ENCODE assay signal across 25 mouse cellular contexts in genomic region chr14:31392300-31392699, GRCm38 (mm10). TPM values are rescaled to one million over a fixed set of nuclear protein-coding genes. Genes with fewer than 3 reads are reported as not detected.
DNase-seq lines count a peak whose midpoint lies in the region; ATAC-seq and TF ChIP-seq lines count a peak whose summit lies in the region.
"Had no signal": no experiment of that assay in that cellular context is flagged by ENCODE, and none has a peak within 500 bp of the region (broad histone marks: within the 10 kb centered on the region; RNA-seq: fewer than 3 reads in every experiment).

No protein-coding gene starts in this region.

- no peak overlapping the region for H3K4me2 ChIP-seq in liver, embryonic 15.5 days
- no peak overlapping the region for H3K4me2 ChIP-seq in liver, embryonic 11.5 days
- H3K4me2 ChIP-seq in liver, postnatal 0 days (ENCODE audit: low read depth, low read length), result no peak overlapping the region
- H3K4me2 ChIP-seq: forebrain, embryonic 15.5 days; heart, embryonic 11.5 days; intestine, embryonic 15.5 days; limb, embryonic 15.5 days; lung, embryonic 15.5 days; midbrain, embryonic 12.5 days; neural tube, embryonic 15.5 days had no signal

- TF ChIP-seq CTCF in bone marrow, adult 2 months (IDR thresholded peaks at IDR 0.05; ENCODE audit: control insufficient read depth, insufficient read depth, low read length), result no peak
- TF ChIP-seq CTCF in liver, postnatal 0 days (IDR thresholded peaks at IDR 0.05; ENCODE audit: low read depth), result no peak

- 0 out of 2 replicates have a peak, but pooled peaks cover 5% of the 10 kb centered on the region for H3K9me3 ChIP-seq in liver, embryonic 15.5 days (replicated peaks)
- H3K9me3 ChIP-seq in liver, embryonic 11.5 days (ENCODE audit: control insufficient read depth, low read length), result peaks cover 2% of the 10 kb centered on the region; the same call in 1 of the 2 replicates
- no peaks in the 10 kb centered on the region for H3K9me3 ChIP-seq in liver, postnatal 0 days (ENCODE audit: low read length)
- H3K9me3 ChIP-seq: forebrain, embryonic 15.5 days; intestine, embryonic 15.5 days; limb, embryonic 15.5 days; lung, embryonic 15.5 days; neural tube, embryonic 15.5 days had no signal

- peaks cover 16% of the 10 kb centered on the region for H3K36me3 ChIP-seq in liver, embryonic 15.5 days (replicated peaks)
- no peaks in the 10 kb centered on the region; the same call in 1 of the 2 replicates for H3K36me3 ChIP-seq in liver, embryonic 11.5 days (ENCODE audit: control insufficient read depth, insufficient read depth, low read length)
- peaks cover 5% of the 10 kb centered on the region for H3K36me3 ChIP-seq in liver, postnatal 0 days (replicated peaks; ENCODE audit: insufficient read depth, low read length)
- H3K36me3 ChIP-seq: forebrain, embryonic 15.5 days; intestine, embryonic 15.5 days; lung, embryonic 15.5 days; midbrain, embryonic 12.5 days had no signal

- no peaks in the 10 kb centered on the region; the same call in 1 of the 2 replicates for H3K27me3 ChIP-seq in liver, embryonic 15.5 days
- no peaks in the 10 kb centered on the region for H3K27me3 ChIP-seq in liver, embryonic 11.5 days (replicated peaks; ENCODE audit: control insufficient read depth, insufficient read depth, low read length)
- no peaks in the 10 kb centered on the region for H3K27me3 ChIP-seq in liver, postnatal 0 days (ENCODE audit: insufficient read depth, low read length)
- H3K27me3 ChIP-seq: forebrain, embryonic 15.5 days; intestine, embryonic 15.5 days; limb, embryonic 15.5 days; lung, embryonic 15.5 days; midbrain, embryonic 12.5 days; neural tube, embryonic 15.5 days; Patski had no signal

- 49% methylated on average over 5 of the region's 5 CpGs for WGBS in liver, embryonic 15.5 days (ENCODE audit: insufficient replicate concordance)
- 73% methylated on average over 5 of the region's 5 CpGs for WGBS in liver, embryonic 11.5 days
- 61% methylated on average over 5 of the region's 5 CpGs for WGBS in bone marrow, adult 2 months
- WGBS in liver, postnatal 0 days (ENCODE audit: insufficient replicate concordance), result 53% methylated on average over 5 of the region's 5 CpGs

- ATAC-seq in liver, embryonic 15.5 days (ENCODE audit: insufficient read depth), result no peak
- ATAC-seq in liver, embryonic 11.5 days (replicated peaks; ENCODE audit: low FRiP score), result no peak
- ATAC-seq in liver, postnatal 0 days, result no peak
- no peak for ATAC-seq in erythroid progenitor cell, adult 5-6 weeks (replicated peaks; ENCODE audit: low FRiP score, poor library complexity, severe bottlenecking)
- ATAC-seq: CD4-positive, CD25-positive, alpha-beta regulatory T cell, adult 4 months; forebrain, embryonic 15.5 days; hindbrain, embryonic 16.5 days; intestine, embryonic 15.5 days; Patski had no signal

- TF ChIP-seq EP300 in liver, postnatal 0 days (IDR thresholded peaks at IDR 0.05; ENCODE audit: low read depth), result no peak

- H3K27ac ChIP-seq in liver, embryonic 15.5 days (replicated peaks), result peak overlapping the region; percentile 39; the same call in 1 of the 2 replicates
- no peak overlapping the region for H3K27ac ChIP-seq in liver, embryonic 11.5 days (ENCODE audit: low read depth, low read length)
- peak overlapping the region; percentile 97 for H3K27ac ChIP-seq in bone marrow, adult 2 months (ENCODE audit: control insufficient read depth, insufficient read depth, low read depth, low read length, poor library complexity)
- peak overlapping the region; percentile 84 for H3K27ac ChIP-seq in liver, postnatal 0 days (ENCODE audit: low read depth)
- H3K27ac ChIP-seq: forebrain, embryonic 15.5 days; intestine, embryonic 15.5 days; limb, embryonic 15.5 days; midbrain, embryonic 12.5 days; neural tube, embryonic 15.5 days; stomach, postnatal 0 days had no signal

- peaks cover 24% of the 10 kb centered on the region for H3K4me1 ChIP-seq in liver, embryonic 15.5 days (replicated peaks)
- H3K4me1 ChIP-seq in liver, embryonic 11.5 days (replicated peaks; ENCODE audit: control insufficient read depth, insufficient read depth, low read length), result 0 out of 2 replicates have a peak, but pooled peaks cover 3% of the 10 kb centered on the region
- H3K4me1 ChIP-seq in bone marrow, adult 2 months (ENCODE audit: control insufficient read depth, insufficient read depth, low read length), result peaks cover 13% of the 10 kb centered on the region
- peaks cover 19% of the 10 kb centered on the region for H3K4me1 ChIP-seq in liver, postnatal 0 days (ENCODE audit: insufficient read depth)
- H3K4me1 ChIP-seq: forebrain, embryonic 15.5 days; midbrain, embryonic 12.5 days had no signal

- TF ChIP-seq POLR2A in bone marrow, adult 2 months (IDR thresholded peaks at IDR 0.05; ENCODE audit: borderline replicate concordance, control insufficient read depth, low read depth, low read length), result no peak

- H3K4me3 ChIP-seq in liver, embryonic 15.5 days (replicated peaks), result no peak overlapping the region
- no peak overlapping the region for H3K4me3 ChIP-seq in liver, embryonic 11.5 days (ENCODE audit: low read depth, low read length)
- no peak overlapping the region for H3K4me3 ChIP-seq in bone marrow, adult 2 months (replicated peaks; ENCODE audit: control insufficient read depth, low read depth, low read length)
- H3K4me3 ChIP-seq in liver, postnatal 0 days (ENCODE audit: low read depth, low read length), result no peak overlapping the region
- H3K4me3 ChIP-seq: forebrain, embryonic 15.5 days; intestine, embryonic 15.5 days; limb, embryonic 15.5 days; lung, embryonic 15.5 days; midbrain, embryonic 12.5 days; neural tube, embryonic 15.5 days had no signal

- peak; percentile 31 for DNase-seq in cerebellum, adult 9-10 months
- DNase-seq in cerebellum, adult 18-20 months, result no peak
- no peak for DNase-seq in liver, embryonic 11.5 days (ENCODE audit: low spot score)
- no peak for DNase-seq in liver, postnatal 0 days
- no peak for DNase-seq in heart, adult 8-10 months (ENCODE audit: low spot score)
- DNase-seq: adrenal gland, postnatal 14 days; kidney, adult 9 months; kidney, postnatal 36 days; left cerebral cortex, postnatal 4 days; thymus, adult 2 months; thymus, postnatal 4 days had no signal

- no peak overlapping the region for H3K9ac ChIP-seq in liver, embryonic 15.5 days
- no peak overlapping the region for H3K9ac ChIP-seq in liver, embryonic 11.5 days (ENCODE audit: low read depth, low read length)
- no peak overlapping the region for H3K9ac ChIP-seq in liver, postnatal 0 days (replicated peaks)
- H3K9ac ChIP-seq: forebrain, embryonic 15.5 days; intestine, embryonic 15.5 days; limb, embryonic 15.5 days; lung, embryonic 15.5 days; midbrain, embryonic 12.5 days; neural tube, embryonic 15.5 days had no signal

RNA-seq across cellular contexts. Expression of gene Sh3bp5, which starts 43.6 kb away (rescaled TPM):
- polyA plus RNA-seq in liver, embryonic 15.5 days (2015; fragmentation: Nextera tagmentation; extraction: Ambion mirVana), result 16.9 and 21.5 TPM in 2 replicates
- polyA plus RNA-seq in liver, embryonic 11.5 days (2014; fragmentation: Nextera tagmentation; extraction: Ambion mirVana), result 15.0 and 17.3 TPM in 2 replicates
- 14.6 and 24.0 TPM in 2 replicates for polyA plus RNA-seq in bone marrow, adult 2 months (2011; ENCODE audit: insufficient read depth, insufficient read length, low replicate concordance, missing spikeins)
- polyA plus RNA-seq in liver, postnatal 0 days (2015; fragmentation: Nextera tagmentation; extraction: Ambion mirVana), result 29.7 and 31.8 TPM in 2 replicates
- total RNA-seq in heart, adult 8-10 months (2022), result 10 to 100 TPM; 38.6 to 50.6 (median 50.1) TPM
- total RNA-seq in erythroid progenitor cell, adult 5-6 weeks (2015; ENCODE audit: low replicate concordance), result 6.8 and 9.6 TPM in 2 replicates
- total RNA-seq in erythroid progenitor cell, adult 5-6 weeks (2017; ENCODE audit: low replicate concordance), result 3.9 and 6.7 TPM in 2 replicates

RNA-seq across cellular contexts. Expression of gene Capn7, which starts 55.9 kb away (rescaled TPM):
- polyA plus RNA-seq in liver, embryonic 15.5 days (2015; fragmentation: Nextera tagmentation; extraction: Ambion mirVana), result 16.4 and 16.8 TPM in 2 replicates
- 34.4 and 39.0 TPM in 2 replicates for polyA plus RNA-seq in liver, embryonic 11.5 days (2014; fragmentation: Nextera tagmentation; extraction: Ambion mirVana)
- 13.1 and 14.8 TPM in 2 replicates for polyA plus RNA-seq in bone marrow, adult 2 months (2011; ENCODE audit: insufficient read depth, insufficient read length, low replicate concordance, missing spikeins)
- 10.3 and 12.4 TPM in 2 replicates for polyA plus RNA-seq in liver, postnatal 0 days (2015; fragmentation: Nextera tagmentation; extraction: Ambion mirVana)
- total RNA-seq in heart, adult 8-10 months (2022), result 10 to 100 TPM; 31.5 to 35.4 (median 32.6) TPM
- 18.0 and 29.9 TPM in 2 replicates for total RNA-seq in erythroid progenitor cell, adult 5-6 weeks (2015; ENCODE audit: low replicate concordance)
- total RNA-seq in erythroid progenitor cell, adult 5-6 weeks (2017; ENCODE audit: low replicate concordance), result 19.0 and 23.8 TPM in 2 replicates
